Mouse (Mus musculus) heart, adult 2 months (tissue): ENCODE measurements at regions not wholly inside any gene's neighbourhood (a gene's known extent, or its start where the extent isn't known, plus 50 kb on each side); places are given as distances from the start of the nearest gene placed in this dataset.

Experiments used
- CTCF ChIP-seq: fragments of 200-600 bp; IDR thresholded peaks from 2 replicates; pipeline ENCODE4 v1.8.1; 2022; ENCODE audit warnings: antibody characterized with exemption, mild to moderate bottlenecking, moderate library complexity
- POLR2A ChIP-seq: fragments of 200-500 bp; IDR thresholded peaks from 2 replicates; pipeline ENCODE4 v1.6.1; 2011; ENCODE audit warnings: mild to moderate bottlenecking, low read depth, low read length, control low read depth; ENCODE audit not compliant: insufficient read depth

DNA sequence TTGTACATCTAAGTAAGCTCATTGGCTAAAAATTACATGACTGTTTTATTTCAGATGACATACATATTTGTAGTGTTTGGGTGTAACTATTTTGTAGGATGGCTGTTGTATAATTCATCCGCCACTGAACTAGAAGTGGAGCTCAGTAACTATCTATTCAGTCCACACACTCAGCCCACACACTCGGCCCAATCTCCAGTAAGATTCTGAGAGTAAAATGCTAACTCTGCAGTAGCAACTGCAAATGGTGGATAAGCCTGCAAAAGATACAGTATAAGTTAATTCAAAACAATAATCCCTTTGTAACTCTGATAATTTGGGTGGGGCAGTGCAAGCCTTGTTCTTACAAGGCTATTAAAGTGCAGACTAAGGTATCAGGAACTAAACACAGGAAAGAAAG is 123.3 kb downstream of the Gm379 start:
- no peak for TF ChIP-seq CTCF
- TF ChIP-seq POLR2A: no peak
